Mouse (Mus musculus) MEL (cell line): Measurements from ENCODE around the gene Nacc2.

Experiments
- CHD2 ChIP-seq: IDR thresholded peaks from 2 replicates; pipeline ENCODE4 v1.6.1; 2011; ENCODE audit warnings: low read length, improper control_type of control experiment
- CTCF ChIP-seq, 3 experiments: IDR thresholded peaks in 2 of 3; conservative IDR thresholded peaks in 1 of 3; 2 replicates each; pipeline ENCODE4 v1.5.1; 2011 to 2012; ENCODE audit warnings: low read length in 3 of 3, low read depth in 2 of 3, mild to moderate bottlenecking in 2 of 3, improper control_type of control experiment in 1 of 3, inconsistent platforms in 1 of 3, mixed read lengths in 1 of 3, moderate library complexity in 1 of 3; ENCODE audit not compliant: control insufficient read depth in 1 of 3, insufficient read depth in 1 of 3, poor library complexity in 1 of 3, severe bottlenecking in 1 of 3
- EP300 ChIP-seq, 2 experiments: IDR thresholded peaks; 2 replicates each; pipeline ENCODE4 v1.6.1; 2011; ENCODE audit warnings: improper control_type of control experiment in 2 of 2, low read length in 2 of 2, low read depth in 1 of 2, mild to moderate bottlenecking in 1 of 2
- GABPA ChIP-seq: IDR thresholded peaks from 2 replicates; pipeline ENCODE4 v1.6.1; 2012; ENCODE audit warnings: low read depth, mild to moderate bottlenecking, inconsistent platforms, low read length, improper control_type of control experiment, moderate library complexity
- GATA1 ChIP-seq: IDR thresholded peaks from 2 replicates; pipeline ENCODE4 v1.6.1; 2011; ENCODE audit warnings: low read depth, low read length, improper control_type of control experiment
- MAX ChIP-seq: IDR thresholded peaks from 2 replicates; pipeline ENCODE4 v1.6.1; 2011; ENCODE audit warnings: low read length, improper control_type of control experiment
- MEF2A ChIP-seq: IDR thresholded peaks from 2 replicates; pipeline ENCODE4 v1.6.1; 2014; ENCODE audit warnings: low read depth, mild to moderate bottlenecking, inconsistent platforms, low read length, improper control_type of control experiment; ENCODE audit not compliant: poor library complexity, insufficient replicate concordance, severe bottlenecking; ENCODE audit errors: extremely low read depth
- RCOR1 ChIP-seq: IDR thresholded peaks from 2 replicates; pipeline ENCODE4 v1.6.1; 2012; ENCODE audit warnings: low read depth, mild to moderate bottlenecking, inconsistent platforms, low read length, improper control_type of control experiment
- SIN3A ChIP-seq: IDR thresholded peaks from 2 replicates; pipeline ENCODE4 v1.6.1; 2012; ENCODE audit warnings: low read length, improper control_type of control experiment, inconsistent platforms
- TCF12 ChIP-seq: IDR thresholded peaks from 2 replicates; pipeline ENCODE4 v1.6.1; 2014; ENCODE audit warnings: low read depth, mild to moderate bottlenecking, inconsistent platforms, low read length, improper control_type of control experiment, moderate library complexity

DNA sequence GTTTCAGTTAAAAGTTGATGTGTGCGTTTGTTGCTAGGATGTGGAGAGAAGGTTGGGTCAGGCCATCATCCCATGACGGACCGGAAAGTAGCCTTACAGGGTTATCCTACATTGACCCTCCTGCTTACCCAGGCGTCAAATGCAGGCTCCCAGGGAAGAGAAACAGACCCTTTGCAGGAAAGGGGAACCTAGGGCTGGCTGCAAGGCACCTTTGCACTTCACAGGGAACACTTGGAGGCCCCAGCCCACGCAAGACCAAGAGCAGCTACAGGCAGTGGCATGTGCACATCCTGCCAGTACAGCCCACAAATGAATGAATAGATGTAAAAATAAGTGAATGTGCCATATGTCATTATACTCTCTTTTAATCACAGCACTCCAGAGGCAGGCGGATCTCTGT is 17.9 kb upstream of the Nacc2 start:
- no peak for TF ChIP-seq GATA1
- no peak for TF ChIP-seq TCF12
- no peak for TF ChIP-seq CTCF (IDR thresholded peaks at IDR 0.05 in 2 of 3, conservative IDR thresholded peaks at IDR 0.05 in 1 of 3; ENCODE audit: control insufficient read depth in 1 of 3, insufficient read depth in 1 of 3, low read depth in 2 of 3, low read length in 3 of 3, poor library complexity in 1 of 3, severe bottlenecking in 1 of 3)
- no peak for TF ChIP-seq CHD2
- no peak for TF ChIP-seq SIN3A
- TF ChIP-seq GABPA, result no peak
- peak; percentile 52 for TF ChIP-seq MAX
- TF ChIP-seq RCOR1, result no peak
- no peak for TF ChIP-seq MEF2A
- no peak for TF ChIP-seq EP300 (IDR thresholded peaks at IDR 0.05; ENCODE audit: low read depth in 1 of 2, low read length in 2 of 2)
